Mouse (Mus musculus) lung, adult 10 weeks (tissue): ENCODE data around the gene Dzip1. TPM values are rescaled to one million over a fixed set of nuclear protein-coding genes. Genes with fewer than 3 reads are reported as not detected.

Experiments used
- polyA plus RNA-seq: library from polyadenylated mRNA; stranded (reverse); fragments of 350-450 nt; fragmentation: Illumina TruSeq; extraction: RNeasy Lipid Tissue Mini Kit (QIAGEN cat#74804); gene quantifications from one replicate; pipeline ENCODE4 v1.2.3, GENCODE M21; 2014; ENCODE audit warnings: low read depth, low replicate concordance; ENCODE audit not compliant: insufficient read depth

Gene Dzip1
- polyA plus RNA-seq: 3.8 TPM

DNA sequence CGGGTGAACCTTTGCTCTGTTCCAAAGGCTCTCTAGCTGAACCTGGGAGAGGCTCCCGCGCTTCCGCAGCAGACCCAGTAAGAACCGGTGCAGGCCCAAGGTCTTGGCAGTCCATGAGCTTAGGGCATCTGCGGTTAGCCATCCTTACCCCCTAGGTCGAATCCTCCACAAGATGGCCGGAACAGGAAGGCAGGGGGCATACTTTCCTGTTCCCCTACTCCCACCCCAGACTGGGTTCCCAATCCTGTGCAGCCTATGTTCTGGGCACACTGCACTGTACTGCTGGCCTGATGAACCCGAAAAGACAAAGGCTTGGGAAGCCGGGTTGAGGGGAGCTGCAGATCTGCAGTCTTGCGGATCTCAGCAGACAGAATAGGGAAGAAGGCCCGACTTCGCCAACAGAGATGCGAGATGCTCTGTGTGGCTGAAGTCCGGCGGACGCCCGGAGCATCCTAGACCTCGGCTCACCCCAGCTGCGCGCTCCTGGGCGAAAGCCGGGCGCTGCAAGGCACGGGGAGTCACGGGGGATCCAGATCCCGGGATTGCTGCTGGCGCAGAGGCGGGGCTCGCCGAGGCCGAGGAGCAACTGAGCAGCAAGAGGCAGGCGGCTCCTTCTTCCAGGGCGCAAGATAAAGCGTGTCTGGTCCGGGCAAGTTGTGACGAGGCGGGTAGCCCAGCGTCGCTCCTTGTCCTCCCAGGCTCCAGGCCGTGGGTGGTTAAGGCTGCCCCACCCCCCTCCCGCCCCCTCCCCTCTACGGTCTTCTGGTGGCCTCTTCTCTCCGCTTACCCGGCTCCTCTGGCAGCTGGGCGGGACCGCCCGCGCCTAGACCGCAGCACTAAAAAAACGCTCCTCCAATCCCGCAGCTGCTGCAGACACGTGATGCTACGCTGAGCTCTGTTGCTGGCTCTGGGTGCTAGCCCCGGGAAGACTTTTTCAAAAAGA lies at the start of gene Dzip1:
Gene Dzip1 (minus strand): TSS at position 788 of the 943 bp plus-strand sequence.

DNA sequence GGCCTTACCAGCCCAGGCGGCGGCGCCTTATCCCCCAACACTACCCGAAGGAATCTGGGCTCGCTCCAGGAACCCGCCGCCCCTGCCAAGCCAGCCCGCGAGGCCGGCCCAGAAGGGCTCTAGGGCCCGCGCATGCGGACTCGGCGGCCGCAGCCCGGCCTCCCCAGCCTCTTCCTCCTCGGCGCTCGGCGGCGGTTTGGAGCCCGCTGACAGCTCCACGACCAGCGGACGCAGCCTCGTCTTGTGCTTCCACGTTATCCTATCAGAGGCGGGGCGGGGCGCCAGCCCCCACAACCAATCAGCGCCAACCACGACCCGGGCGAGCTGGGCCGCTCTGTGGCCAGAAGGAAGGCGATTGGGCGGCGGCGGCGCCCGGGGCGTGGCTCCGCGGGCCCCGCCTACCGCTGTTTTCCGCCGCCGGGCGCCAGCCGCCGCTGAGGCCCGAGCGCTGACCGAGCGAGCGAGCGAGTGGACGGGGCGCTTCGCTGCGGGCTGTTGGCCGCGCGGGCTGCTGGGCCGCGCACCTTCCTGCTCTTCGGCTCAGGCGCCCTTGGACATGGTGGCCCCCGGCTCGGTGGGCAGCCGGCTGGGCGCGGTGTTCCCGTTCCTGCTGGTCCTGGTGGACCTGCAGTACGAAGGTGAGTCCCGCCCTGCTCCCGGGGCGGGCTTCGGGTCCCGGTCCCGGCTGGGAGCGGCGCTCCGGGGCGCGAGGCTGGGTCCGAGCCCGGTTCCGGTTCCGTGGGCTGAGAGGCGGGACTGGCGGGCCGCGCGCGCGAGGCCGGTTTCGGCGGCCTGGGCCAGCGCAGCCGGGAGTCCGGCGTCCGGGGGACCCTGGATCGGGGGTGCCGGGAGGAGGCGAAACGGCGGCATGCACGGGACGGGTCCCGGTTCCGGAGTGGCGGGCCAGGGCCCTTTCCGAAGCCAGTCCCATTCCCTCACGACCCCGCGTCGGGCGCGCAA lies 12.6 kb upstream of the Dzip1 start, which contains the start of gene Dnajc3:
Gene Dnajc3 (plus strand): TSS at position 444 of the 960 bp plus-strand sequence.

Other genes with a start within 250 kb of the Dzip1 start
- gene Abcc4, start 219.2 kb downstream of the Dzip1 start, polyA plus RNA-seq: 2.3 TPM
- 45.6 TPM for gene Cldn10, start 137.6 kb downstream of the Dzip1 start, polyA plus RNA-seq
- gene Dnajc3, start 12.5 kb upstream of the Dzip1 start, polyA plus RNA-seq: 43.2 TPM
- 3.2 TPM for gene Uggt2, start 174.0 kb upstream of the Dzip1 start, polyA plus RNA-seq
- 0.18 TPM for gene Hs6st3, start 212.9 kb upstream of the Dzip1 start, polyA plus RNA-seq